Mouse (Mus musculus): ENCODE measurements around the gene Adgrf2.

Adgrf2 gene

GRCm38 (mm10) chr17:42741801-42742217 is at the start of gene Adgrf2:
Gene Adgrf2 (minus strand): TSS chr17:42742179.
- DNase-seq (ENCODE audit: low spot score), result no peak

- no peak for DNase-seq (ENCODE audit: low spot score)
Measured at GRCm38 (mm10) chr17:42790787-42791186, 48.8 kb upstream of the Adgrf2 start.

DNA sequence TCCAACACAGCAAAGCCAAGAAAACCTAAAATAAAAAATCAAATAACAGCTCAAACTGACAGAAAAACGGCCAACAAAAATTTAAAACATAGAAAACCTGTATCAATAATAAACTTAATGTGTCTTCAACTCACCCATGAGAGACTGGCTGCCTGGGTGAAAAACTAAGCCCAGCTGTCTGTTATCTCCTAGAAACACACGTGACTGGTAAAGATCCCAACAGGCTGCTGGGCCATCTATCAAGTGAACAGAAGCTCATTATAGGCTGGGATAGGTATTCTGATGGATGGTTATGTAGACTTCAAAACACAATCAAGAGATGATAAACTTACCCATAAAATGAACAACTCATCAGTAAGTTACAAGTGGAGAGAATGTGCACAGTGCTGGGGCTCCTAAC is 47.7 kb upstream of the Adgrf2 start:
- no peak for DNase-seq (ENCODE audit: low spot score)

DNA sequence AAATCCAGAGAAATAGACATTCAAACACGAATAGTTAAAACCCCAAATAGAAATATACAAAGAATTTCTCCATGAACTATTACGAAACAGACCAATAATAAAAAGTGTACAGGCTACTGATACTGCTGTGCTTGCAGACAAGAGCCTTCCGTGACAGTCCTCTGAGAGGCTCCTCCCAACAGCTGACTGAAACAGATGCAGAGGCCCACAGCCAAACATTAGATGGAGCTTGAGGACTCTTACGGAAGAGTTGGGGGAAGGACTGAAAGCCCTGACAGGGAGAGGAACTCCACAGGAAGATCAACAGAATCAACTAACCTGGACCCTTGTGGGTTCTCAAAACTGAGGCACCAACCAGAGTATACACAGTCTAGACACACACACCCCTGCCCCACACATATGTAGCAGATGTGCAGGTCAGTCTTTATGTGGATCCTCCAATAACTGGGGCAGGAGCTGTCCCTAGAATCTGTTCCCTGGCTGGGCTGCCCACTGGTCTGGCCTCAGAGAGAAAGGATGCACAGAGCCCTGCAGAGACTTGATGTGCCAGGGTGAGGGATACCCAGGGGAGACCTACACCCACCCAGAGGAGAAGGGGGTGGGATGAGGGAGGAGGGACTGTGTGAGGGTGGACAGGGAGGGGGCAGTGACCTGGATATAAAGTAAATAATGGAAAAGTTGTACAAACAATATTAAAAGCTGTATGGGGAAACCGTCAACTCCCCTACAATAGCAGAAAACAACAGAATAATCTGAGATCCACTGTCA is 46.9 kb upstream of the Adgrf2 start:
- DNase-seq (ENCODE audit: low spot score), result no peak

DNA sequence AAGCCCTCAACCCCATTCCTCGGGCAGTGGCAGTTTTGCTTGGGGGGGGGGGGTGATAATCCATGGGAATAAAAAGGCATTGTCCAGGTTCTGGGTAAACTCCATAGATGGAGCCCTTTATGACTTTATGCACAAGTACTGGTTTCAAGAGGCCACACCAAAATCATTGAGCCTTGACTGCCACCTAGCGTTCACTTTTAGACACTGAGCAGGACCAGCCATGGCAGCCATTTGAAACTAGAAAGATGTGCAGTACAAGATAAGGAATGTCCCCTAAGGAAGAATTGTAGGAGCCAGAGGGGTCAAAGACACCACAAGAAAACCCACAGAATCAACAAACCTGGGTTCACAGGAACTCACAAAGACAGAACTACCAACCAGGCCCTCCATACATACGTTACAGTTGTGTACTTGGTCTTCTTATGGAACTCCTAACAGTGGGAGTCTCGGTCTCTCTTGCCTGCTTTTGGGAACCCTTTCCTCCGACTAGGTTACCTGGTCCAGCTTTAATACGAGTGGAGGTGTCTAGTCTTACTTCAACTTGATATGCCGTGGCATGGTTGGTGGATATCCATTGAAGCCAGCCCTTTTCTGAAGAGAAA is 40.3 kb upstream of the Adgrf2 start:
- DNase-seq (ENCODE audit: low spot score), result peak; percentile 62

- no peak for DNase-seq (ENCODE audit: low spot score)
Measured at GRCm38 (mm10) chr17:42753791-42754190, 11.8 kb upstream of the Adgrf2 start.

DNA sequence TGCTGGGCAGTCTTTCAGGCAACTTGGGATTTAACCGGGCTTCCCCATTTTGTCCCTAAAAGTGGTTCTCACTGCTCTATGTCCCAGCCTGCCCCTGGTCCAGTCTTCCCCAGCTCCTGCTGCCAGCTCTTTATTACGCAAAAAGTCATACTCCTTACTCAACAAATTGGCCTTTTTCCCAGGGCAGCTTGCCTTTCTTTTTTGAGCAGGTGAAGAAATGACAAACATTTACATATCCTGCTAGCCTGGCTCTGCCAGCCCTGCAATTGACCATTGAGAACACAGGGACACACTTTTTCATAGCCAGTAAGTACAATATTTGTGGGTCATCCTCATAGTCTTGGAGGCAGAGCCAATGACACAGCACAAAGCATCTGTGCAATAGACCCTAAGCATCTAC is 10.2 kb upstream of the Adgrf2 start:
- no peak for DNase-seq (ENCODE audit: low spot score)

DNA sequence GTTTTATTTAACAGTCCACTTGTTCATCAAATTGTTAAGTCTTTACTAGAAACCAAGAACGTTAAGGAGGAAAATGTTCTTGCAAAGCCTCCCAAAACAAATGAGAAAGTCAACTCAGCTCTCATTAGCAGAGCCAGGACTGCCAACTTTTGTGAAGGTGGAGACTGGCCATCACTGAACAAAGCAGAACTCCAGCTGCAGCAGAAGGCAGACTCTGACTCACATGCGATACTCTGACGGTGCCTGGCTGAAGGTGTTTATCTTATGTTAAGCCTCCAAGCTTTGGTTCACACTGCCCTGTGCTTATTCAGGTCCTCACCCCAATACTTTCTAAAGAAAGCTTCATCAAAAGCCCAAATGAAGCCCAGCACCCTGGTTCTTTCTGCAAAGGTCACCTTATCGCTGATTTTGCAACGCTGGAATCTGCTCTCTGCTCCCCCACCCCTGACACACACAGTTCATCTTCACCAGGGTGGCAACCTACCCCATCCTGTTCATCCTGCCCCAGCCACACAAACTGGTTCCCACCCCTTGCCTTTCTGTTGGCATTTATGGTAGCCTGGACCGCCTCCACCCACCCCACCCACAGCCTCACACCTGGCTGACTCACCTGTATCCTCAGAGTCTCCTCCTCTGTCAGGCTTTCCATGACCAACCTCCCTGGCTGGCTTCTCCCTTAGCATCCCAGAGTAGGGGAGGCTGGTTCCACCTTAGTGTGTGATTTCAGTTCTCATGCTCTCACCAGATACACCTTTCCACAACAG is 3.9 kb upstream of the Adgrf2 start:
- no peak for DNase-seq (ENCODE audit: low spot score)

- no peak for DNase-seq (ENCODE audit: low spot score)
Measured at GRCm38 (mm10) chr17:42742823-42743222, 844 bp upstream of the Adgrf2 start.

DNA sequence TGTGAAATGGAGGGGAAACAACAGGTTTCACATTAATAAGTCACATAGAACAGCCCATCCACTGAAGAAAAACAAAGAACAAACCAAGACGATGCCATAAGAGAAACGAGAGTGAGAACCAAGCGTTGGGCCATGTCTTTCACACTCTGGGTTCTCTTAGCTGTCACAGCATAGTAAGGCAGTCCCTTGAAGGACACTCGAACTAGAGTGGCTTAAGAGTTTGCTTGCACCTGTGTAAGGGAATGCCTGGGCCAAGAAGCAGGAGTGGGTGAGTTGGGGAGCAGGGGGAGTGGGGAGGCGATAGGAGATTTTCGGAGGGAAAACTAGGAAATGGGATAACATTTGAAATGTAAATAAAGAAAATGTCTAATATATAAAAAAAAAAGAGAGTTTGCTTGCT is 3.2 kb downstream of the Adgrf2 start:
- DNase-seq (ENCODE audit: low spot score), result no peak

DNA sequence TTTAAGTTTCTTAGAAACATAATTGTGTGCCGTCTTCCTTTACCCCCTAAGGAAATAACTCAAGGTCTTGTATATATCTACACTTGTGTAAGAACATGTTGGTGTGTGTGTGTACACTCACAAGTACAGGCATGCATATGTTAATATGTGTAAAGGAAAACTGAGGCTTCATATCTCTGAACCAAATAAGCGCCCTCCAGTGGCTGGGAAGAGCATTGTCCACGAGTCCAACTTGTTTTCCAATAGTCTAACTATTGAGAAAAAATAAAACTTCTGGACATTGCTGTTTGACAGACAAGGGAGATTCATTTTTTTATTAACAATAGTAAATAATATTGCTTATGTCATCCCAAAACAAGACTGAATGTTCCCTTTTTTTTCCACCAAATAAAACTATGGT is 24.8 kb downstream of the Adgrf2 start:
- no peak for DNase-seq (ENCODE audit: low spot score)

DNA sequence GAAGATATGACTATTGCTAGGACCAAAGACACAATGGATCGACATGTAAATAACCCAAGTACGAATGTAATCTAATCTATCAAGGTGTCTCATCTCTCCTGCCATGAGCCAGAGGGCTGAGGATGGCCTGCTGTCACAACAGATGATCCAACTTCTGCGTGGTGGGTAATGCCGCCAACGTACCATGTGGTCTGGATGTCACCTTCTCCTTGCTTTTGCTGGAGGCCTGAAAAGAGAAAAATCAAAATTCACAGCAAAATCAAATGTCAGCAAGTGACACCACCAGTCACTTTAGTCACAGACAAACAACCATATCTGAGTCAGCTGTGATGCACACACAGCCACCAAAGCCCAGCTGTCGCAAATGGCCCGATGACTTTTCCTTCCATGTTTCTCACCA is 27.0 kb downstream of the Adgrf2 start:
- DNase-seq (ENCODE audit: low spot score), result no peak

DNA sequence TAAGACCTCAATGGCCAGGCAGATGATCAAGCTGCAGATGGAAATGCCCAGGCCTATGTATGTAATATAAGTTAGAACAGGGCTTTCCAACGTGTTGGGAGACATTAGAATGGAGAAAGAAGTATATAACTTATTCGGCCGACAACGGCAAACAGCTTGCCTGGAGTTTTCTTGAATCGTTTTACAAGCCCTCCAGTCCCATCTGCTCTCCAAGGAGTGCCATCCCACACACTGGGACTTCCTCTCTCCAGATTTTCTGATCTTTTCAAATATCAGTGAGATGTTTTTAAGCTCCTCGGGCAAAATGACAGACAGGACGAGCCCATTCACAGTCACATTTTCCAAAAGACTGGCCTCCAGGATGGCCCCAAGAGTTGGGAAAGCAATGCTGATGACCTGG is 31.3 kb downstream of the Adgrf2 start:
- no peak for DNase-seq (ENCODE audit: low spot score)

GRCm38 (mm10) chr17:42705611-42706010 is 36.4 kb downstream of the Adgrf2 start:
- no peak for DNase-seq (ENCODE audit: low spot score)

GRCm38 (mm10) chr17:42702198-42702597 is 39.8 kb downstream of the Adgrf2 start:
- DNase-seq (ENCODE audit: low spot score), result no peak

GRCm38 (mm10) chr17:42694730-42695129 is 47.2 kb downstream of the Adgrf2 start:
- no peak for DNase-seq (ENCODE audit: low spot score)

DNA sequence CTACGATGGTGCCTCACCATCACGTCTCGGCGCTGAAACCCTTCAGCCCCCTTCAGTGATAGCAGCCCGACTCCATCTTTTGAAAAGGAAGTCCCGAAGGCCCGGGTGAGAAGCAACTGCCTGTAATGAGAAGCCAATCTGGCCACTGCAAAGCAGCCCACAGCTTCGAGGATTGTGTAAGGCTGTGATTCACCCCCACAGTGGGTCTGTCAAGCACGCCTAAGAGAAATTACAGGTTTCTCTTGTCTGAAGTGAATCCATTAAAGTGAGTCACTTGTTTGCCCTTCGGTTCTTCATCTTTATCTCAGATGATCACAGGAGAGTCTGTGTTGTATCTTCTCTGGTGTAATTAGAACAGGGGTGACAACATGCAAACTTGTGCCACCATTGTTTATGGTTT is 49.8 kb downstream of the Adgrf2 start, which contains the start of gene Adgrf4:
Gene Adgrf4, minus strand, starts transcription at position 149 of the 400 bp plus-strand sequence.
- no peak for DNase-seq (ENCODE audit: low spot score)

GRCm38 (mm10) chr17:42690531-42690930 is 51.4 kb downstream of the Adgrf2 start:
- no peak for DNase-seq (ENCODE audit: low spot score)
